Mouse (Mus musculus): ENCODE results near the gene Serpind1. TPM values are rescaled to one million over a fixed set of nuclear protein-coding genes. Genes with fewer than 3 reads are reported as not detected.

Gene Serpind1
- polyA plus RNA-seq, 1 experiment from 2014 or later, result 0.83 TPM

DNA sequence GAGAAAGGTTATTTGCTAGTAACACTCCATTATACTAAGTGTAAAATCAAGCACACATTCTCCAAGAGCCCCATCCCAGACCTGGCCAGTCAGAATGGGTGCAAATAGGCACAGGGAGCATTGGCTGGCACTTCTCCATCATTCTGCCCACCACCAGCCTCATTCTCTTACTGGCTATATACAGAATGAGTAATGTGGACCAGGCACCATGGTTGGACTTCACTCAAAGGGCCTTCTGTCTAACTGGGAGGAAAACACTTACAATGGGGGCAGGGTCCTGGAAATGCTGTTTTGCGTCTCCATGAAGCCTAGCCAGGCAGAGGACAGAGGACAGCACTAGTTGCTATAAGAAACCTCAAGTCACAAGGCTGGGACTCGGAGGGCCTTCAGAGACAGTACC, 5.1 kb upstream of the Serpind1 start:
- Histone ChIP-seq H3K9me3 (no peaks in the 10 kb centered on the region), H3K9ac (no peak overlapping the region), H3K4me1 (no peaks in the 10 kb centered on the region), H3K27me3 (no peaks in the 10 kb centered on the region), H3K4me3 (no peak overlapping the region), H3K27ac (no peak overlapping the region), H3K4me2 (replicated peaks) (no peak overlapping the region), H3K36me3 (peaks cover 60% of the 10 kb centered on the region)
- 67% methylated on average over 2 of the region's 2 CpGs for WGBS
- ATAC-seq (ENCODE audit: low FRiP score, low read depth), result no peak

DNA sequence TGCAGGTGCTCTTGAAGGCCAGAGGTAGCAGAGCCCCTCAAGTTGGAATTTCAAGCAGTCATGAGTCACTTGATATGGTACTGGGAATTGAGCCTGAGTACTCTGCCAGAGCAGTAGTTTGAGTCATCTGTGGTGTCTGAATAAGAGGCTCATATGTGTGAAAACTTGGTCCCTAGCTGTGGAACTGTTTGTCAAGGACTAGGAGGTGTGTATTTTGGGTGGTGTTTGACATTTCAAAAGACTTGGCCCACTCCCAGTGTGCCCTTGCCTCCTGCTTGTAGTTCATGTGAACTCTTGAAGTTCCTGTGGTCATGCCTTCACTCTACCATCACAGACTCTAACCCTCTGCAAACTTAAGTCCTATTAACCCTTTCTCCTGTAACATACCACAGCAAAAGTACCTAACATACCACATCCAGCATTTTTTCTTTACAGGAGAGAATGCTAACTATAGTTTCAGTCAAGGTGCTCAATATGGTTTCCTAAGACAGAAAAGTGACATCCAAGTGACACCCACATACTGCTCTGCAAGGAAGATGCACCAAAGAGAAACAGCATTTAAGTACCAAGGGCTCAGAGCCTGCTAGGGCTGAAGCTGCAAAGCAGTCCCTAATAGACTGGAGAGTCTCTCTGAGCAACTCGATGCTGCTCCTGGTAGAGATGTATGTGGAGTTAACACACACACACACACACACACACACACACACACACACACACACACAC, 1.2 kb upstream of the Serpind1 start:
- Histone ChIP-seq H3K4me3 (no peak overlapping the region), H3K4me1 (no peaks in the 10 kb centered on the region), H3K9me3 (no peaks in the 10 kb centered on the region), H3K27ac (no peak overlapping the region), H3K4me2 (replicated peaks) (no peak overlapping the region), H3K9ac (no peak overlapping the region), H3K36me3 (peaks cover 26% of the 10 kb centered on the region), H3K27me3 (no peaks in the 10 kb centered on the region)
- WGBS, result 91% methylated on average over 1 of the region's 1 CpGs
- ATAC-seq (ENCODE audit: low FRiP score, low read depth), result no peak

DNA sequence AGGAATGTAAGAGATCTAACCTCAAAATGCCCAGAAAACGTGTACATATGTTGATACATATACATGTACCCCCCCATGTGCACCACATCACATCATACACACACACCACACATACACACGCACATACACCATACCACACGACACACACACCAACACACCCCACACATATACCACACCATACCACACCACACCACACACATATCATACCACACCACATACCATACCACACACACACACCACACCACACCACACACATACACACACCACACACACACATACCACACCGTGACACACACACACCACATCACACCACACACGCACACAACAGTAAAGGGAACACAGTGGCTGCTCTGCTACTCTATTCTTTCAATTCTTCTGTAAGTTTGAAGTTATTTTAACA, 684 bp downstream of the Serpind1 start:
- Histone ChIP-seq H3K36me3 (peaks cover 25% of the 10 kb centered on the region), H3K9me3 (no peaks in the 10 kb centered on the region), H3K4me2 (replicated peaks) (no peak overlapping the region), H3K9ac (no peak overlapping the region), H3K4me1 (no peaks in the 10 kb centered on the region), H3K4me3 (no peak overlapping the region), H3K27me3 (no peaks in the 10 kb centered on the region), H3K27ac (no peak overlapping the region)
- WGBS, result 84% methylated on average over 5 of the region's 5 CpGs
- ATAC-seq (ENCODE audit: low FRiP score, low read depth), result no peak

DNA sequence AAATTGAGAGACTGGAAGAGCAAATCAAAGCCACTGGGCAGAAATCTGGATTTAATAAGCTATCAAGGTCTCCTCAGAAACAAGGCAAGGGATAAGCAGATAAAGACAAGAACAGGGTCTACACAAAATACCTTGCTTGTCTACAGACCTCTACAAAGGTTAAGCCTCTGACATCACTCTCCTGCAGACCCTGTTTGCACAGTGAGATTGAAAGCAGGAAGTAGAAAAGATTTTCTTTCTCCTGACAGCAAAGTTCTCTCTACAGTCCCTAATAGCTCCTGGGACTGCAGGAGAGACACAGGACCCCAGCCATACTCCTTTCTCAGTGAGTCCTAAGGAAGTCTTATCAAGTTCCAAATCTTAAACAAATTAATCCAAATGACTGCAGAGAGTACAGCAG, 3.4 kb downstream of the Serpind1 start:
- Histone ChIP-seq H3K27me3 (no peaks in the 10 kb centered on the region), H3K9me3 (no peaks in the 10 kb centered on the region), H3K27ac (no peak overlapping the region), H3K4me2 (replicated peaks) (no peak overlapping the region), H3K4me3 (no peak overlapping the region), H3K9ac (no peak overlapping the region), H3K4me1 (no peaks in the 10 kb centered on the region), H3K36me3 (peaks cover 35% of the 10 kb centered on the region)
- no peak for ATAC-seq (ENCODE audit: low FRiP score, low read depth)

DNA sequence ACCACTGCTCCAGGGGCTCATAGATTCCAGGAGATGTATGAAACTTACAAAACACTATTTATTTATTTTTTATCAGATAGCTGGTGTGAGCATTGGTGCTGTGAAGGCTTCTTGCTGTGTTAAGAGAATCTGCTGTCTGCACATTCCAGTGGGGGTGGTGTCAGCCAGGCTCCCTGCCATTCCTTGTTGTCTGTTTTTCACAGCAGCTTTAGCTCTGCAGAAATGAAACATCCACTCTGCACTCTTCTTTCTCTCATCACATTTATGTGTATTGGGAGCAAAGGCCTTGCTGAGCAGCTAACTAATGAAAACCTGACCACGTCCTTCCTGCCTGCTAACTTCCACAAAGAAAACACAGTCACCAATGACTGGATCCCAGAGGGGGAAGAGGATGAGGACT, 4.9 kb downstream of the Serpind1 start:
- 83% methylated on average over 1 of the region's 1 CpGs for WGBS
- Histone ChIP-seq H3K27ac (no peak overlapping the region), H3K9me3 (no peaks in the 10 kb centered on the region), H3K4me2 (replicated peaks) (no peak overlapping the region), H3K36me3 (peaks cover 34% of the 10 kb centered on the region), H3K4me3 (no peak overlapping the region), H3K9ac (no peak overlapping the region), H3K4me1 (no peaks in the 10 kb centered on the region), H3K27me3 (no peaks in the 10 kb centered on the region)
- ATAC-seq (ENCODE audit: low FRiP score, low read depth), result no peak

DNA sequence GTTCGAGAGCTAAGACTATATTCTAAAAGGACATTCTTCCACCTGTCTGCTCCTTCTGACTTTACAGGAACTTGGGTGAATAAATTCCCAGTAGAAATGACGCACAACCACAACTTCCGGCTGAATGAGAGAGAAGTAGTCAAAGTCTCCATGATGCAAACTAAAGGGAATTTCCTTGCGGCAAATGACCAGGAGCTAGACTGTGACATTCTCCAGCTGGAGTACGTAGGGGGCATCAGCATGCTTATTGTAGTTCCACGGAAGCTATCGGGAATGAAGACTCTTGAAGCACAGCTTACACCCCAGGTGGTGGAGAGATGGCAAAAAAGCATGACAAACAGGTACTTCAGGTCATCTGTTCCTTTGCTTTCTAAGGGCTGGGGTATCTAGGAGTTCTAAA, 8.5 kb downstream of the Serpind1 start:
- Histone ChIP-seq H3K27me3 (no peaks in the 10 kb centered on the region), H3K27ac (no peak overlapping the region), H3K4me2 (replicated peaks) (no peak overlapping the region), H3K4me3 (no peak overlapping the region), H3K9ac (no peak overlapping the region), H3K9me3 (no peaks in the 10 kb centered on the region), H3K4me1 (no peaks in the 10 kb centered on the region), H3K36me3 (peaks cover 49% of the 10 kb centered on the region)
- no peak for ATAC-seq (ENCODE audit: low FRiP score, low read depth)
- WGBS, result 92% methylated on average over 7 of the region's 7 CpGs

DNA sequence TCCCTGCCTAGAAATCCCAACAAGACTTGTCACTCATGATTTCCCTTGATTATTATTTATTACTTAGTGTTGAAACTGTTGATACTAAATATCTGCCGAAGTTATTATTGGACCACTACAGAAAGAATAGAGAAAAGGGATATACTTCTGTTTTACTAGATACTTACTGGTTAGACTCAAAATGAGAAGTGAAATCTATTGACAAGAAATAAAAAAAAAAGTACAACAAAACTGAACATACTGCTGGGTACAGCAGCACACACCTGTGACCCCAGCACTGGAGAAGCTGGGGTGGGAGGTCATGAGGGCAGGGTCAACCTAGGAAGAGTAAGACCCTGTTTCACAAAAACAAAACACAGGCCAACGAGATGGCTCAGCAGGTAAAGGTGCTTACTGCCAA, 9.5 kb downstream of the Serpind1 start:
- Histone ChIP-seq H3K4me2 (replicated peaks) (no peak overlapping the region), H3K4me1 (no peaks in the 10 kb centered on the region), H3K27me3 (no peaks in the 10 kb centered on the region), H3K36me3 (peaks cover 49% of the 10 kb centered on the region), H3K4me3 (no peak overlapping the region), H3K27ac (no peak overlapping the region), H3K9me3 (no peaks in the 10 kb centered on the region), H3K9ac (no peak overlapping the region)
- no peak for ATAC-seq (ENCODE audit: low FRiP score, low read depth)
- 84% methylated on average over 2 of the region's 2 CpGs for WGBS

DNA sequence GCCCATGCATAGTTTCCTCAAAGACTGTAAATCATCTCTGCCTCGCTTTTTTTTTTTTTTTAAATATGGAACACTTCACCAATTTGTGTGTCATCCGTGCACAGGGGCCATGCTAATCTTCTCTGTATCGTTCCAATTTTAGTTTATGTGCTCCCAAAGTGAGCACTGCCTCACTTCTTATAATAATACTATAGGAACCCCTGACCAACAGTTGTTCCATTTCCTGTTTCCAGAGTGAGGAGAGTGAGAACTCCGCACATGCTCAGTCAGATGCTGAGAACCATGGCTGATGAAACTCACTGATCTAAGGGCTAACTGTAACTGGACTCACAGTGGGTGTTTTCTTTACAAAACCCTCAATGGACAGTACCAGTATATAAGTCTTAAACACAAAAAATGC, 10.7 kb downstream of the Serpind1 start:
- 85% methylated on average over 4 of the region's 4 CpGs for WGBS
- no peak for ATAC-seq (ENCODE audit: low FRiP score, low read depth)
- H3K9me3 ChIP-seq, result no peaks in the 10 kb centered on the region
- no peak overlapping the region for H3K27ac ChIP-seq
- peaks cover 44% of the 10 kb centered on the region for H3K36me3 ChIP-seq
- no peak overlapping the region for H3K4me2 ChIP-seq (replicated peaks)
- no peak overlapping the region for H3K4me3 ChIP-seq
- H3K4me1 ChIP-seq, result no peaks in the 10 kb centered on the region
- H3K27me3 ChIP-seq, result no peaks in the 10 kb centered on the region
- H3K9ac ChIP-seq, result no peak overlapping the region

DNA sequence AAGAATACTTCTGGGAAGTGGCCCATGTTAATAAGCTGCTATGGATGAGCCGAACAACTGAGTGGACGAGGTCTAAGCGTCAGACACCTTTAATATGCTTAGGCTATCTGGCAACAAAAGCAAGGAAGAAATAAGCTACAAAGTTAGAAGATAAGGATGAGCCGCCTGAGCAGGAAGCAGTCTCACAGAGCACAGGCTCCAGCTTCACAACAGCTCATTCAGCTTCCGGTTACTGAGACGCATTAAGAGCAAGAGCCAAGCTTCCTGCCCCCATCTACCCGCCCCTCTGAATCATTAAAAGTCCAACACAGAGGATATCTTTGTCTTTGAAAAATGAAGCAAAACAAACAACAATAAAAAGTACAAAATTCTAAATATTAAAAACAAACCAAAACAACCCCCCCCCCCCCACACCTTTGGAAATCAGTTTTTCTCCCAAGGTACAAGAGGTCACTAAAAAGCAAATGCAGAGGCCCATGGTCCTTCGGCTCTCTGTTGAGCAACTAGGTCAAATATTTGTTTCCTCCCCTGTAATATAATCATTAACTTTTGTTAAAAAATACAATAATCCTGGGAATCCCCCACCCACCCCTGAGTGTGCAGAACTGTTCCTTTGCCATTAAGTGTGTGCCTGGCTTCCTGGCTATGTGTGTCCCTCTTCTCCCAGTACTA, 14.1 kb downstream of the Serpind1 start:
- Histone ChIP-seq H3K27ac (no peak overlapping the region), H3K36me3 (peaks cover 45% of the 10 kb centered on the region), H3K9me3 (no peaks in the 10 kb centered on the region), H3K27me3 (no peaks in the 10 kb centered on the region), H3K4me3 (no peak overlapping the region), H3K4me2 (replicated peaks) (no peak overlapping the region), H3K4me1 (no peaks in the 10 kb centered on the region), H3K9ac (no peak overlapping the region)
- WGBS, result 90% methylated on average over 8 of the region's 8 CpGs
- no peak for ATAC-seq (ENCODE audit: low FRiP score, low read depth)

DNA sequence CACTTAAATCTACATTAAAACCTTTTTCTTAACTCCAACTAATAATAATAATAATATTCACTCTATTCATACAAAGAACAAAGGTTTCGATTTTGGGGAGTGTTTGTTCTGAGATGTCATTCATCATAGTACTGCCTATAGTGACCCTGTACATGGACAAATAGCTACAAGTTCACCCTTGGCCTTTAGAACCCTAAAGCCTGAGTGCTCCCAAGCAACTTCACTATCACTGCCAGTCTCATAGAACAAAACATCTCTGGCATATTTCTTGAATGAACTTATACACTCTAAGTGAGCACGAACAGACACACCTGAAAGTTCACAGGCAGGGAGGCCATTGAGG, 14.6 kb downstream of the Serpind1 start:
- no peak overlapping the region for H3K4me3 ChIP-seq
- H3K4me1 ChIP-seq, result no peaks in the 10 kb centered on the region
- peaks cover 50% of the 10 kb centered on the region for H3K36me3 ChIP-seq
- H3K9ac ChIP-seq, result no peak overlapping the region
- ATAC-seq (ENCODE audit: low FRiP score, low read depth), result no peak
- 85% methylated on average over 2 of the region's 2 CpGs for WGBS
- H3K4me2 ChIP-seq (replicated peaks), result no peak overlapping the region
- H3K27ac ChIP-seq, result no peak overlapping the region
- H3K9me3 ChIP-seq, result no peaks in the 10 kb centered on the region
- H3K27me3 ChIP-seq, result no peaks in the 10 kb centered on the region

DNA sequence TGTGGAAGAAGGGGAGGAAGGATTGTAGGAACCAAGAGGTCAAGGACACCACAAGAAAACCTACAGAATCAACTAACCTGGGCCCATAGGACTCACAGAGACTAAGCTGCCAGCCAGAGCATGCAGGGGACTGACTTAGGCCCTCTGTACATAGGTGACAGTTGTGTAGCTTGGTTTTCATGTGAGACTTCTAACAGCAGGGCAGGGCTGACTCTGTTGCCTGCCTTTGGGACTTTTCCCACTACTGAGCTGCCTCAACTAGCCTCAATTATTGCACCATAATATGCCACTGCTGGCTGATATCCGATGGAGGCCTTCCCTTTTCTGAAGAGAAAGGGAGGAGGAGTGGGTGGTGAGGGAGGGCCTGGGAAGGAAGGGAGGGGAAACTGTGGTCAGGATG, 15.6 kb downstream of the Serpind1 start:
- Histone ChIP-seq H3K9ac (no peak overlapping the region), H3K4me3 (no peak overlapping the region), H3K4me1 (no peaks in the 10 kb centered on the region), H3K4me2 (replicated peaks) (no peak overlapping the region), H3K9me3 (no peaks in the 10 kb centered on the region), H3K27me3 (no peaks in the 10 kb centered on the region), H3K27ac (no peak overlapping the region), H3K36me3 (peaks cover 60% of the 10 kb centered on the region)
- no peak for ATAC-seq (ENCODE audit: low FRiP score, low read depth)
- WGBS, result 87% methylated on average over 1 of the region's 1 CpGs

DNA sequence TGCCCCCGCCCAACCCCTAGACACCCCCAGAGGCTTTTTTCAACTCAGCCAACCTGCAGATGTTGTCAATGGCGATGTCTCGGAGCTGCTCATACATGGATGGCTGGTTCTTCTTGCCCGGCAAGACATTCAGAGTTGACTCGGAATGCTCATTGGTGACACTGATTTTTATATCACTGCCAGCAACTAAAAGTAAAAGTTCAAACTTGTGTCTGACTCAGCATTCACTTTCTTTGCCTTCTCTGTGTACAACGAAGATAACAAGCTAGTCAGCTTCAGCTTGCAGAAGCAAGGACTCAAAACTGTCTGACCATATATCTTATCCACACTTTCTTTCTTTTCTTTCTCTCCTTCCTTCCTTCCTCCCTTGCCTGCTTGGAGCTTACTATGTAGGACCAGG, 24.9 kb downstream of the Serpind1 start:
- Histone ChIP-seq H3K4me3 (no peak overlapping the region), H3K9me3 (no peaks in the 10 kb centered on the region), H3K27me3 (no peaks in the 10 kb centered on the region), H3K4me2 (replicated peaks) (no peak overlapping the region), H3K36me3 (peaks cover 76% of the 10 kb centered on the region), H3K9ac (no peak overlapping the region), H3K4me1 (no peaks in the 10 kb centered on the region), H3K27ac (no peak overlapping the region)
- no peak for ATAC-seq (ENCODE audit: low FRiP score, low read depth)
- WGBS, result 88% methylated on average over 6 of the region's 6 CpGs

DNA sequence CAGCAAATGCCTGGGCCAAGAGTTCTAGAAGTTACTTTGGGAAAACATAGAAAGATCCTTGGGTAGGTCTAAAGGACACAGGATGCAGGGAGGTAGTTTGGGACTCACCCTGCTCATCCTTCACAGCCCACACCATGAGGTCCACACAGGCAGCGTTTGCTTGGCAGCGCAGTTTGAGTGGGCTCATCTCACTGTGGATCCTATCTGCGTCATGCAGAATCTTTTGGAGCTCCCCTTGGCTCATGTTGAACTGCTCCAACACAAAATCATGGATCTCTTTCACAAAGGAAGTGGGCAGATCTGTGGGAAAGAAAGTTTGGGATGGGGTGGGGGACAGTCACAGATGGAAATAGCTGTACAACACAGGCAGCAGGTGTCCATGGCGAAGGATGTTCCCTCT, 27.6 kb downstream of the Serpind1 start:
- peaks cover 68% of the 10 kb centered on the region for H3K36me3 ChIP-seq
- 96% methylated on average over 4 of the region's 4 CpGs for WGBS
- H3K9ac ChIP-seq, result no peak overlapping the region

More for the DNA sequence above, 27.6 kb downstream of the Serpind1 start:
- no peaks in the 10 kb centered on the region for H3K9me3 ChIP-seq
- no peak overlapping the region for H3K4me3 ChIP-seq
- ATAC-seq (ENCODE audit: low FRiP score, low read depth), result no peak
- no peak overlapping the region for H3K4me2 ChIP-seq (replicated peaks)
- H3K4me1 ChIP-seq, result no peaks in the 10 kb centered on the region
- no peaks in the 10 kb centered on the region for H3K27me3 ChIP-seq
- H3K27ac ChIP-seq, result no peak overlapping the region

Data from limb, embryonic 13.5 days (tissue).